Mouse (Mus musculus) bone marrow, adult 2 months (tissue): ENCODE data around the gene Tekt3.

ENCODE experiments used
- CTCF ChIP-seq: fragments of 200-500 bp; IDR thresholded peaks from 2 replicates; pipeline ENCODE4 v1.5.1; 2011; ENCODE audit warnings: low read length, control low read depth; ENCODE audit not compliant: control insufficient read depth, insufficient read depth
- POLR2A ChIP-seq: fragments of 200-500 bp; IDR thresholded peaks from 2 replicates; pipeline ENCODE4 v1.6.1; 2011; ENCODE audit warnings: low read depth, mild to moderate bottlenecking, control low read depth, low read length, borderline replicate concordance; ENCODE audit not compliant: control insufficient read depth

GRCm38 (mm10) chr11:63136205-63136604 lies 74.8 kb downstream of the Tekt3 start:
- TF ChIP-seq POLR2A (no peak), CTCF (no peak)
